Mouse (Mus musculus): ENCODE data around the gene Drosha. TPM values are rescaled to one million over a fixed set of nuclear protein-coding genes. Genes with fewer than 3 reads are reported as not detected.
"Not testable (repeated sequence)": the region's sequence is repeated elsewhere in the genome, so short reads cannot be mapped to it uniquely, and the experiment has no call there.

The Drosha gene
- polyA plus RNA-seq, 1 experiment from 2014 or later = 82.0 TPM

GRCm38 (mm10) chr15:12931481-12931880 is 106.9 kb downstream of the Drosha start:
- no peaks in the 10 kb centered on the region for H3K9me3 ChIP-seq
- H3K36me3 ChIP-seq (replicated peaks) = peaks cover 79% of the 10 kb centered on the region
- no peak for DNase-seq (ENCODE audit: low spot score)
- H3K4me3 ChIP-seq = no peak overlapping the region
- H3K27me3 ChIP-seq (replicated peaks; ENCODE audit: low read depth, poor library complexity, severe bottlenecking) = no peaks in the 10 kb centered on the region
- H3K4me1 ChIP-seq = no peaks in the 10 kb centered on the region
- H3K27ac ChIP-seq (replicated peaks) = no peak overlapping the region
- WGBS = 93% methylated on average over 5 of the region's 5 CpGs

GRCm38 (mm10) chr15:12936217-12936732 is 111.7 kb downstream of the Drosha start:
- WGBS = 94% methylated on average over 10 of the region's 10 CpGs
- Histone ChIP-seq H3K9me3 (no peaks in the 10 kb centered on the region), H3K36me3 (replicated peaks) (peaks cover 45% of the 10 kb centered on the region)

GRCm38 (mm10) chr15:12937326-12937725 is 112.7 kb downstream of the Drosha start:
- peaks cover 21% of the 10 kb centered on the region for H3K4me1 ChIP-seq
- 87% methylated on average over 3 of the region's 3 CpGs for WGBS
- H3K4me3 ChIP-seq; H3K27ac ChIP-seq (replicated peaks); DNase-seq (ENCODE audit: low spot score); H3K9me3 ChIP-seq; H3K27me3 ChIP-seq (replicated peaks; ENCODE audit: low read depth, poor library complexity, severe bottlenecking): not testable (repeated sequence)
- H3K36me3 ChIP-seq (replicated peaks) = peaks cover 36% of the 10 kb centered on the region

More at GRCm38 (mm10) chr15:12936217-12936732, 111.7 kb downstream of the Drosha start:
- no peak for DNase-seq (ENCODE audit: low spot score)
- peaks cover 14% of the 10 kb centered on the region for H3K4me1 ChIP-seq
- no peak overlapping the region for H3K4me3 ChIP-seq
- no peak overlapping the region for H3K27ac ChIP-seq (replicated peaks)
- H3K27me3 ChIP-seq (replicated peaks; ENCODE audit: low read depth, poor library complexity, severe bottlenecking) = no peaks in the 10 kb centered on the region

DNA sequence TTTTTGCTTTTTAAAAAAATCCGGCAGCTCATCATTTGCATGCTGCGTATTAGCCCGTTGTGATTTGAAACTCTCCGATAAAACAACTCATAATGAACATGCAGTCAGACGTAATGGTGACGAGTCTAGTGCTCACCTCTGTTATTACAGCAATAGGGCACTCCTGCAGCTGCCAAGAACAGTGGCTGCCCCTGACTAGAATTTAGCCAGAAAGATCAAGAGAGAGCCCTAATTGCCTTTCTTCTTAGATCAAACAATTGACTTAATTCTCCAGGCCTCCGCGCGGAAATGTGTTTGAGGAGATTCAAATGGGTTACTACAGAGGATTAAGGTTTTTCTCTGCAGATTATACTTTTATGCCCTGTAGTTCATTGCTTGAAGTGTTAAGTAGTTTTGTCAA is 116.5 kb downstream of the Drosha start:
- H3K27ac ChIP-seq (replicated peaks) = no peak overlapping the region
- no peak for DNase-seq (ENCODE audit: low spot score)
- peaks cover 21% of the 10 kb centered on the region for H3K4me1 ChIP-seq
- H3K27me3 ChIP-seq (replicated peaks; ENCODE audit: low read depth, poor library complexity, severe bottlenecking) = no peaks in the 10 kb centered on the region
- H3K9me3 ChIP-seq = no peaks in the 10 kb centered on the region
- H3K4me3 ChIP-seq = no peak overlapping the region
- peaks cover 14% of the 10 kb centered on the region for H3K36me3 ChIP-seq (replicated peaks)
- WGBS = 68% methylated on average over 9 of the region's 9 CpGs

- no peak for DNase-seq (ENCODE audit: low spot score)
- Histone ChIP-seq H3K27ac (replicated peaks) (peak overlapping the region; percentile 14; the same call in 1 of the 2 replicates), H3K27me3 (replicated peaks; ENCODE audit: low read depth, poor library complexity, severe bottlenecking) (no peaks in the 10 kb centered on the region), H3K4me3 (no peak overlapping the region), H3K4me1 (peaks cover 21% of the 10 kb centered on the region), H3K36me3 (replicated peaks) (peaks cover 8% of the 10 kb centered on the region), H3K9me3 (no peaks in the 10 kb centered on the region)
- 49% methylated on average over 14 of the region's 14 CpGs for WGBS
Measured at GRCm38 (mm10) chr15:12941651-12942180, 117.1 kb downstream of the Drosha start.

- Histone ChIP-seq H3K4me1 (peaks cover 21% of the 10 kb centered on the region), H3K4me3 (no peak overlapping the region), H3K27ac (replicated peaks) (no peak overlapping the region), H3K36me3 (replicated peaks) (peaks cover 6% of the 10 kb centered on the region), H3K27me3 (replicated peaks; ENCODE audit: low read depth, poor library complexity, severe bottlenecking) (no peaks in the 10 kb centered on the region), H3K9me3 (no peaks in the 10 kb centered on the region)
- WGBS = 84% methylated on average over 4 of the region's 4 CpGs
- DNase-seq (ENCODE audit: low spot score) = no peak
Measured at GRCm38 (mm10) chr15:12942424-12942823, 117.8 kb downstream of the Drosha start.

DNA sequence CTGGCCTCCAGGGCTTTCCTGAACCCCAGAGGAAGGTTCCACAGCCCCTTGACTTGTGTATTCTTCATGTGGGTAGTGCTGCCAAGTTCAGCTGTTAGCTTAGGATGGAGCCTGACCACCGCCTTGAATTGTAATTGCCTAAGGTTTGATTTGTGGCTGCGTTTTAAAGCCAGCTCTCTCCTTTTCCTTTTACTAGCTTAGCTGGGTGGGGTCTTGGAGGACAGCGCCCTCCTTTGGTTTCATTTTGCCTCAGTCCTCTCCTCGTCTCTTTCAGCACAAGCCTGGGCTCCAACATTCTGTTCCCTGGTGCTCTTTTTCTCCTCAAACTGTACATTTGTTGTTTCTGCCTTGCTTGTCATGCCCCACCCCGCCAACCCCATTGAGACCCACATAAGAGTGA is 133.4 kb downstream of the Drosha start:
- H3K27me3 ChIP-seq (replicated peaks; ENCODE audit: low read depth, poor library complexity, severe bottlenecking) = no peaks in the 10 kb centered on the region
- no peak overlapping the region for H3K27ac ChIP-seq (replicated peaks)
- H3K36me3 ChIP-seq (replicated peaks) = no peaks in the 10 kb centered on the region
- no peaks in the 10 kb centered on the region for H3K4me1 ChIP-seq
- no peak overlapping the region for H3K4me3 ChIP-seq
- WGBS = 82% methylated on average over 5 of the region's 5 CpGs
- H3K9me3 ChIP-seq = peaks cover 6% of the 10 kb centered on the region; the same call in 1 of the 2 replicates
- DNase-seq (ENCODE audit: low spot score) = no peak

DNA sequence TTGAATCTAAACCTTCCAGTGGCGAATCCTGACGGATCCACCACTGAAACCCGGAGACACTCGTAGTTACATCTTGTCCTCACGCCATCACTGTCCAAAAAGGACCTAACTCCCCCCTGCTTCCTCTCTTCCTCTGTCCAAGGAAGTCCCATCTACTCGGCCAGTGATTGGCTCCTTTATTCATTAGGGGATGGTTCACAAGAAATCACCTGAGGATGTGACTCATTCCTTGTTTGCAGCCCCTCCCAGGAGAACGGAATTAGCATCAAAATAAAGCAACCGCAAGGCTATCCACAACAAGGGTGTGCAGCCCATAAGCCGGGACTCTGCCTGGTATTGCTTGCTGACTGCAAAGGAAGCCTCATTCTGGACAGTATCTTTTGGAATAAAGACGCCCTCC is 137.6 kb downstream of the Drosha start:
- DNase-seq (ENCODE audit: low spot score) = no peak

DNA sequence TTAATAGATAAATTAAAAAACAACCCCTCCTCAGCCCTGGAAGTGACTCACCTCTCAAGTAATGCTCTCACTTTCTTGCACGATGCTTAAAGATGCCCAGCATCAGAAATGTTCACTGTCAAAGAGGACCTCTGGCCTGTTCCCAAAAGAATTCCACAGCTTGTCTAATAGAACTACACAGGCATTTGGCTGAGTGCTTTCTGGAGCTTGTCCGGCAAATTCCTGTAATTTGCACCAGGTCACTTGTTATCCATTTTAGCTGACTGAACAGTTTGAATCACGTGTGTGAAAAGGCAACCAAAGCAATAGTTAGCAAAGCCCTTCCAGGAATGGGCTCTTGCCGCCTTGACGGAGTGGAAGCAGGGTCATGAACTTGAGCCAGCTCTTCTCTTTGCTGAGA is 140.6 kb downstream of the Drosha start:
- no peaks in the 10 kb centered on the region for H3K9me3 ChIP-seq
- DNase-seq (ENCODE audit: low spot score) = no peak
- 82% methylated on average over 5 of the region's 5 CpGs for WGBS

More for the DNA sequence above, 137.6 kb downstream of the Drosha start:
- Histone ChIP-seq H3K4me3 (no peak overlapping the region), H3K9me3 (no peaks in the 10 kb centered on the region), H3K27ac (replicated peaks) (no peak overlapping the region), H3K36me3 (replicated peaks) (no peaks in the 10 kb centered on the region), H3K27me3 (replicated peaks; ENCODE audit: low read depth, poor library complexity, severe bottlenecking) (no peaks in the 10 kb centered on the region), H3K4me1 (no peaks in the 10 kb centered on the region)
- 84% methylated on average over 10 of the region's 10 CpGs for WGBS

GRCm38 (mm10) chr15:12968815-12969214 is 144.2 kb downstream of the Drosha start:
- H3K27ac ChIP-seq (replicated peaks) = no peak overlapping the region
- DNase-seq (ENCODE audit: low spot score) = no peak
- H3K9me3 ChIP-seq = no peaks in the 10 kb centered on the region
- H3K4me1 ChIP-seq = peaks cover 8% of the 10 kb centered on the region
- H3K36me3 ChIP-seq (replicated peaks) = no peaks in the 10 kb centered on the region
- WGBS = 84% methylated on average over 8 of the region's 8 CpGs
- no peaks in the 10 kb centered on the region for H3K27me3 ChIP-seq (replicated peaks; ENCODE audit: low read depth, poor library complexity, severe bottlenecking)
- no peak overlapping the region for H3K4me3 ChIP-seq

More for the DNA sequence above, 140.6 kb downstream of the Drosha start:
- Histone ChIP-seq H3K27me3 (replicated peaks; ENCODE audit: low read depth, poor library complexity, severe bottlenecking) (no peaks in the 10 kb centered on the region), H3K4me1 (no peaks in the 10 kb centered on the region), H3K36me3 (replicated peaks) (no peaks in the 10 kb centered on the region), H3K27ac (replicated peaks) (no peak overlapping the region), H3K4me3 (no peak overlapping the region)

- 79% methylated on average over 8 of the region's 8 CpGs for WGBS
- H3K36me3 ChIP-seq (replicated peaks) = no peaks in the 10 kb centered on the region
- H3K27me3 ChIP-seq (replicated peaks; ENCODE audit: low read depth, poor library complexity, severe bottlenecking) = no peaks in the 10 kb centered on the region
- H3K4me1 ChIP-seq = peaks cover 20% of the 10 kb centered on the region
- H3K9me3 ChIP-seq = no peaks in the 10 kb centered on the region
- H3K4me3 ChIP-seq = no peak overlapping the region
- H3K27ac ChIP-seq (replicated peaks) = no peak overlapping the region
- no peak for DNase-seq (ENCODE audit: low spot score)
Measured at GRCm38 (mm10) chr15:12972441-12972840, 147.8 kb downstream of the Drosha start.

All from embryonic facial prominence, embryonic 10.5 days (tissue).